Mouse (Mus musculus): ENCODE measurements around the gene 4930522H14Rik. TPM values are rescaled to one million over a fixed set of nuclear protein-coding genes. Genes with fewer than 3 reads are reported as not detected.

4930522H14Rik gene
- polyA plus RNA-seq, 1 experiment, result not detected

- H3K27ac ChIP-seq (replicated peaks; ENCODE audit: low read depth, low read length), result no peak overlapping the region
These were observed 37.5 kb downstream of the 4930522H14Rik start for GRCm38 (mm10) chr4:109493581-109493980.

GRCm38 (mm10) chr4:109488812-109489211, 42.3 kb downstream of the 4930522H14Rik start:
- H3K4me3 ChIP-seq (ENCODE audit: insufficient read depth, low read depth, low read length), result no peak overlapping the region
- no peaks in the 10 kb centered on the region for H3K4me1 ChIP-seq (ENCODE audit: control insufficient read depth, insufficient read depth, insufficient read length, low read length)
- no peak overlapping the region for H3K27ac ChIP-seq (replicated peaks; ENCODE audit: low read depth, low read length)

More at GRCm38 (mm10) chr4:109493581-109493980, 37.5 kb downstream of the 4930522H14Rik start:
- no peaks in the 10 kb centered on the region for H3K4me1 ChIP-seq (ENCODE audit: control insufficient read depth, insufficient read depth, insufficient read length, low read length)
- H3K4me3 ChIP-seq (ENCODE audit: insufficient read depth, low read depth, low read length), result no peak overlapping the region

GRCm38 (mm10) chr4:109484621-109485020, 46.5 kb downstream of the 4930522H14Rik start, which contains the start of gene Rnf11:
Rnf11 (minus strand) TSS chr4:109484728.
- Histone ChIP-seq H3K4me1 (ENCODE audit: control insufficient read depth, insufficient read depth, insufficient read length, low read length) (no peaks in the 10 kb centered on the region), H3K4me3 (ENCODE audit: insufficient read depth, low read depth, low read length) (no peak within 1 kb of the TSS), H3K27ac (replicated peaks; ENCODE audit: low read depth, low read length) (no peak within 1 kb of the TSS)

- H3K4me1 ChIP-seq (ENCODE audit: control insufficient read depth, insufficient read depth, insufficient read length, low read length), result no peaks in the 10 kb centered on the region
- H3K4me3 ChIP-seq (ENCODE audit: insufficient read depth, low read depth, low read length), result no peak overlapping the region
- H3K27ac ChIP-seq (replicated peaks; ENCODE audit: low read depth, low read length), result no peak overlapping the region
These were observed 48.4 kb downstream of the 4930522H14Rik start for GRCm38 (mm10) chr4:109482701-109483100.

GRCm38 (mm10) chr4:109481424-109481823, 49.7 kb downstream of the 4930522H14Rik start:
- H3K4me1 ChIP-seq (ENCODE audit: control insufficient read depth, insufficient read depth, insufficient read length, low read length), result no peaks in the 10 kb centered on the region
- H3K27ac ChIP-seq (replicated peaks; ENCODE audit: low read depth, low read length), result no peak overlapping the region
- no peak overlapping the region for H3K4me3 ChIP-seq (ENCODE audit: insufficient read depth, low read depth, low read length)

GRCm38 (mm10) chr4:109477454-109477853, 53.6 kb downstream of the 4930522H14Rik start:
- H3K4me3 ChIP-seq (ENCODE audit: insufficient read depth, low read depth, low read length), result no peak overlapping the region
- H3K4me1 ChIP-seq (ENCODE audit: control insufficient read depth, insufficient read depth, insufficient read length, low read length), result peaks cover 5% of the 10 kb centered on the region; the same call in 1 of the 2 replicates
- no peak overlapping the region for H3K27ac ChIP-seq (replicated peaks; ENCODE audit: low read depth, low read length)

GRCm38 (mm10) chr4:109476554-109477014, 54.5 kb downstream of the 4930522H14Rik start:
- H3K4me3 ChIP-seq (ENCODE audit: insufficient read depth, low read depth, low read length), result peak overlapping the region; percentile 96
- peak overlapping the region; percentile 95 for H3K27ac ChIP-seq (replicated peaks; ENCODE audit: low read depth, low read length)
- H3K4me1 ChIP-seq (ENCODE audit: control insufficient read depth, insufficient read depth, insufficient read length, low read length), result peaks cover 5% of the 10 kb centered on the region

GRCm38 (mm10) chr4:109475577-109476553, 55.2 kb downstream of the 4930522H14Rik start:
- peak overlapping the region; percentile 95 for H3K27ac ChIP-seq (replicated peaks; ENCODE audit: low read depth, low read length)
- peak overlapping the region; percentile 96 for H3K4me3 ChIP-seq (ENCODE audit: insufficient read depth, low read depth, low read length)
- H3K4me1 ChIP-seq (ENCODE audit: control insufficient read depth, insufficient read depth, insufficient read length, low read length), result peaks cover 5% of the 10 kb centered on the region

GRCm38 (mm10) chr4:109475078-109475477, 56.0 kb downstream of the 4930522H14Rik start:
- Histone ChIP-seq H3K27ac (replicated peaks; ENCODE audit: low read depth, low read length) (no peak overlapping the region; the same call in 1 of the 2 replicates), H3K4me3 (ENCODE audit: insufficient read depth, low read depth, low read length) (0 out of 2 replicates have a peak overlapping the region, but pooled peaks have one; percentile 20), H3K4me1 (ENCODE audit: control insufficient read depth, insufficient read depth, insufficient read length, low read length) (peaks cover 5% of the 10 kb centered on the region)

- H3K4me1 ChIP-seq (ENCODE audit: control insufficient read depth, insufficient read depth, insufficient read length, low read length), result peaks cover 5% of the 10 kb centered on the region
- peak overlapping the region; percentile 67 for H3K27ac ChIP-seq (replicated peaks; ENCODE audit: low read depth, low read length)
- H3K4me3 ChIP-seq (ENCODE audit: insufficient read depth, low read depth, low read length), result no peak overlapping the region
These were observed 58.5 kb downstream of the 4930522H14Rik start for GRCm38 (mm10) chr4:109472566-109472965.

GRCm38 (mm10) chr4:109471606-109472005, 59.5 kb downstream of the 4930522H14Rik start:
- Histone ChIP-seq H3K27ac (replicated peaks; ENCODE audit: low read depth, low read length) (peak overlapping the region; percentile 79), H3K4me1 (ENCODE audit: control insufficient read depth, insufficient read depth, insufficient read length, low read length) (peaks cover 5% of the 10 kb centered on the region), H3K4me3 (ENCODE audit: insufficient read depth, low read depth, low read length) (no peak overlapping the region)

GRCm38 (mm10) chr4:109467687-109468086, 63.4 kb downstream of the 4930522H14Rik start:
- no peak overlapping the region for H3K4me3 ChIP-seq (ENCODE audit: insufficient read depth, low read depth, low read length)
- H3K4me1 ChIP-seq (ENCODE audit: control insufficient read depth, insufficient read depth, insufficient read length, low read length), result no peaks in the 10 kb centered on the region; the same call in none of the 2 replicates
- no peak overlapping the region for H3K27ac ChIP-seq (replicated peaks; ENCODE audit: low read depth, low read length)

GRCm38 (mm10) chr4:109463892-109464291, 67.2 kb downstream of the 4930522H14Rik start:
- H3K27ac ChIP-seq (replicated peaks; ENCODE audit: low read depth, low read length), result no peak overlapping the region
- H3K4me3 ChIP-seq (ENCODE audit: insufficient read depth, low read depth, low read length), result no peak overlapping the region
- H3K4me1 ChIP-seq (ENCODE audit: control insufficient read depth, insufficient read depth, insufficient read length, low read length), result no peaks in the 10 kb centered on the region; the same call in 1 of the 2 replicates

- H3K27ac ChIP-seq (replicated peaks; ENCODE audit: low read depth, low read length), result peak overlapping the region; percentile 84
- H3K4me3 ChIP-seq (ENCODE audit: insufficient read depth, low read depth, low read length), result no peak overlapping the region
- H3K4me1 ChIP-seq (ENCODE audit: control insufficient read depth, insufficient read depth, insufficient read length, low read length), result no peaks in the 10 kb centered on the region; the same call in 1 of the 2 replicates
These were observed 70.5 kb downstream of the 4930522H14Rik start for GRCm38 (mm10) chr4:109460421-109461179.

GRCm38 (mm10) chr4:109456821-109457220, 74.3 kb downstream of the 4930522H14Rik start:
- no peaks in the 10 kb centered on the region; the same call in 1 of the 2 replicates for H3K4me1 ChIP-seq (ENCODE audit: control insufficient read depth, insufficient read depth, insufficient read length, low read length)
- no peak overlapping the region for H3K27ac ChIP-seq (replicated peaks; ENCODE audit: low read depth, low read length)
- no peak overlapping the region for H3K4me3 ChIP-seq (ENCODE audit: insufficient read depth, low read depth, low read length)

Measured in brown adipose tissue, adult 24 weeks (tissue).